Mouse (Mus musculus) left cerebral cortex, adult 2 months (tissue): ENCODE data around the gene Ksr2. TPM values are rescaled to one million over a fixed set of nuclear protein-coding genes. Genes with fewer than 3 reads are reported as not detected.
"Not testable (repeated sequence)": the region's sequence is repeated elsewhere in the genome, so short reads cannot be mapped to it uniquely, and the experiment has no call there.

Experiments
- DNase-seq, 2 experiments: peaks; one replicate each; pipeline ENCODE4 v3.0.0; 2021 to 2022; ENCODE audit warnings: low spot score in 2 of 2, mixed read lengths in 1 of 2; ENCODE audit errors: extremely low spot score in 1 of 2
- H3K27ac ChIP-seq: fragments of 200-600 bp; 2 replicates; pipeline ENCODE4 v1.8.1; 2022
- H3K4me3 ChIP-seq: fragments of 200-600 bp; 2 replicates; pipeline ENCODE4 v1.8.1; 2022
- CTCF ChIP-seq: fragments of 200-600 bp; IDR thresholded peaks from 2 replicates; pipeline ENCODE4 v1.8.1; 2022; ENCODE audit warnings: antibody characterized with exemption, mild to moderate bottlenecking, moderate library complexity
- intact Hi-C: fragments of 180-260 bp; cut with DNase I; formaldehyde crosslinking; loops from one replicate; pipeline ENCODE4 v1.15.1; 2025
- long read RNA-seq, 2 experiments: library from polyadenylated mRNA; stranded (forward); transcript quantifications; one replicate each; pipeline ENCODE4 v2.0.0; 2021; ENCODE audit warnings: borderline mapping rate in 2 of 2
- total RNA-seq, 2 experiments: library from RNA; stranded (reverse); gene quantifications; 2 replicates each; pipeline ENCODE4 v1.2.3; 2021

The Ksr2 gene
- total RNA-seq: 10 to 100 TPM; 40.8 to 47.2 TPM
- long read RNA-seq, experiment 1, partial matches to known transcripts: 0 of 1 reads
- long read RNA-seq, experiment 1, other reads (novel, unspliced or antisense): 1 of 1 reads
- long read RNA-seq, experiment 2, partial matches to known transcripts: 0 of 1 reads
- long read RNA-seq, experiment 2, other reads (novel, unspliced or antisense): 1 of 1 reads

DNA sequence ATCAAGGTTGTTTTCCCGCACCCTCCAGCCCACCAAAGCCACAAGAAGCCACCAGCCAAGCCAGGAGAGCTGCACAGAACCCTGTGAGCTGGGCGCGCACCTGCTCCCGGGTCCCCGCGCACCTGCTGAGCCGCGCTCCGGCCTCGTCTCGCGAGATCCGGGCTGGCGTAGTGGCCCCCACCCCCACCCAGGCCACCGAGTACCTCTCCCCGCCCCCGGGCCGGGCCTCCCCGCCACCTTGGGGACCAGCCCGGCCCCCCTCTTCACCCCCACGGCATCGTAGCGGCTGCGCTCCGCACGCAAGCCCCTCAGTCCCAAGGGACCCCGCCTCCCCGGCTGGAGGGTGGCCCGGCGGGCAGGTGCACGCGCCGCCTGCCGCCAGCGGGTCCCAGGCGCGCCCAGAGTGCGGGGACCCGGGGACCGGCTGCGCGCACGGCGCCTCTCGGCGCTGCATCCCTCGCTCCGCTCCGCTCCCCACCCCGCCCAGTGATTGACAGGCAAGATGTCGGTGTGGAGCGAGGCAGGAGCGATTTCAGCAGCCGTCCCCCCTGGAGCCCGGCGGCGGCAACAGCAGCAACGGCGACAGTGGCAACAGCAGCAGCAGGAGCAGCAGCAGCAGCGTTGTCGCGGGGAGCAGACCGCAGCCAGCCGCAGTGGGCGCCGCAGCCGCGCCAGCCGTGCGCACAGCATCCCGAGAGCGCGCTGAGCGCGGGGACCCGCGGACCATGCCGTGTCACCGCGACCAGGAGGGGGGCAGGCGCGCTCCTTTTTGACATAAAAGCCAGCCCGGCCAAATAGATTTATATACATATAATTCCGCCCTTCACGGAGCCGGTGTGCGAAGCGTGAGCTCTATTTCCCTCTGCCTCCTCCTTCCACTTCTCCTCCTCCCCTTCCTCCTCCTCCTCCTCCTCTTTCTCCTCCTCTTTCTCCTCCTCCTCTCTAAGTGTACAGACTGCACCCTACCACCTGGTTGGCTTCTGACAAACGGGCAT lies at the start of gene Ksr2:
Ksr2 (plus strand) TSS at position 494 of the 995 bp plus-strand sequence.
- intact Hi-C loops: loop anchor here (1.0 kb wide), 2 partner anchors 57 to 79 kb away; partner anchors contain the start of gene Wsb2
- Histone ChIP-seq H3K4me3 (peak within 1 kb of the TSS; percentile 63), H3K27ac (peak within 1 kb of the TSS; percentile 95)
- DNase-seq: peak; percentile 72 to 83
- TF ChIP-seq CTCF: no peak; the same call in 1 of the 2 replicates

DNA sequence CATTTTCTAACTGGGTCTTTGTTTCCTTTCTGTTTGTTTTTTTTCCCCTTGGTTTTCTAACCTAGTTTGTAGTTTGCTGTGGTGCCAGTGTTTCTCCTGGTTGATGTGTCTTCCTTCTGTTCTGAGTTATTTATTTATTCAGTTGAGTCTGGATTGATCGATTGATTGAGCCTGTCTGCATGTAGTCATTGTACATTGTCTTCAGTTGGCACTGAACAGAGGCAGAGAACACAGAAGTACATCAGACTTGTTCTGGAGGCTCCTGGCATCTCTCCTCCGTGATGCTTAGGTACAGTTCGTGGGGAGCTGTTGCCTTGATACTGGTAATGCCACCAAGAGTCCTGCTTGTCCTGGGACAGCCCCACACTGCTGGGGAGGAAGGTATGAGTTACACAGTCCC lies 49.0 kb upstream of the Ksr2 start:
- Histone ChIP-seq H3K27ac (no peak overlapping the region), H3K4me3 (no peak overlapping the region)
- no peak for TF ChIP-seq CTCF
- intact Hi-C loops: no loop called here
- DNase-seq: no peak

DNA sequence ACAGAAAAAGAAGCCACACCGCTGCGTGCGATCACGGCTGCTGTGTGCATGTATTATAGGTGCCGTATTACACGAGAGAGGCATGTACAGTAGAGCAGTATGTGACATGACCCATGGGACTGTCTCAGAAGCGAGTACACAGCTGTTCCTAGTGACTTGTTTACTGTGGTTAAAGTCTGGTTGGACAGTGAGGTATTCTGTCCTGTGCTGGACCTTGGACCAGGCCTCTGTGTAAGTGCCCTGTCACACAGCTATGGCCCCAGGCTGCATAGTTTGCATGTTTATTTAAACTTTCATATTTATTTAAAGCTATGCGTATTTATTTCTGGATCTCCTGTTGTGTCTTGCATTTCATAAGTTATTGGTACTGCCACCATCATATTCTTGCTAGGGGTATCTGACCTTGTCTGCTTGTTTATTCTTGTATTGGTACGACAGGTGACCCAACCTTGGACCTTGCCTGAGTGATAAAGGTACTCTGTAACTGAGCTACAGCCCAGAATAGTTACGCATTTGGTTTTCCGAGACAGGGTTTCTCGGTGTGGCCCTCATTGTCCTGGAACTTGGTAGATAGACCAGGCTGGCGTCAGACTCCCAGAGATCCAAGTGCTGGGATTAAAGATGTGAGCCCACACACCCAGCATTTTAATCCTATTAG lies 47.8 kb upstream of the Ksr2 start:
- TF ChIP-seq CTCF: no peak
- Histone ChIP-seq H3K4me3 (no peak overlapping the region), H3K27ac (no peak overlapping the region)
- DNase-seq: no peak
- intact Hi-C loops: no loop called here

DNA sequence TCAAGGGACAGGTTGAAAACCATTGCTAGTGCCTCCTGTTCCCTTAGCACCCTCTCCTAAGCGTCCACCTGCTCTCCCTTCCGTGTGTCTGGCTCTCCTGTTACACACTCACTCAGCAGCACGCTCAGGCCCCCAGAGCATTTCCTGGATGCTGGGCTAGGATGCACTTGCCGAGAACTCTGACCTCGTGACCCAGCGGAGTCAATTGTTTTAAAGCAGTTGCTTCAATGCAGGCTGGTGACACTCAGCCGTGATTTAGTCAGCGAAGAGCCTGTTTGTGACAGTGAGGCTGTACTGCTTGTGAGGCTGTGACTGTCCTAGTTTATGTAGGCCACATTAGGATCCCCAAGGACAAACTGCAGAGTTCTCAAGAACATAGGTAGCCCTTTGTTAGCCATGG lies 46.6 kb upstream of the Ksr2 start:
- TF ChIP-seq CTCF: no peak
- Histone ChIP-seq H3K4me3 (no peak overlapping the region), H3K27ac (no peak overlapping the region)
- DNase-seq: no peak
- intact Hi-C loops: no loop called here

DNA sequence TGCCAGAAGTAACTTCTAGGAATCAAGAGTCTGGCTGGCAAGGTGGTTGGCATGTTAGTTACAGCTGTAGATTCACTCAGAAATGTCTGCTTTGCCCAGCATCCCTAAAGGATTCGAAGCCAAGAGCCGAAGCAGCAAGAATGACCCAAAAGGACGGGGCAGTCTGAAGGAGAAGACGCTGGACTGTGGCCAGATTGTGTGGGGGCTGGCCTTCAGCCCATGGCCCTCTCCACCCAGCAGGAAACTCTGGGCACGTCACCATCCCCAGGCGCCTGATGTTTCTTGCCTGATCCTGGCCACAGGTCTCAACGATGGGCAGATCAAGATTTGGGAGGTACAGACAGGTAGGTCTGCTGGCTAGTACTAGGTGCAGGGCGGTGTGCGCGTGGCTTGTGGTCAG lies 43.2 kb upstream of the Ksr2 start:
- intact Hi-C loops: no loop called here
- TF ChIP-seq CTCF: no peak
- Histone ChIP-seq H3K4me3 (no peak overlapping the region), H3K27ac (no peak overlapping the region)
- DNase-seq: no peak

DNA sequence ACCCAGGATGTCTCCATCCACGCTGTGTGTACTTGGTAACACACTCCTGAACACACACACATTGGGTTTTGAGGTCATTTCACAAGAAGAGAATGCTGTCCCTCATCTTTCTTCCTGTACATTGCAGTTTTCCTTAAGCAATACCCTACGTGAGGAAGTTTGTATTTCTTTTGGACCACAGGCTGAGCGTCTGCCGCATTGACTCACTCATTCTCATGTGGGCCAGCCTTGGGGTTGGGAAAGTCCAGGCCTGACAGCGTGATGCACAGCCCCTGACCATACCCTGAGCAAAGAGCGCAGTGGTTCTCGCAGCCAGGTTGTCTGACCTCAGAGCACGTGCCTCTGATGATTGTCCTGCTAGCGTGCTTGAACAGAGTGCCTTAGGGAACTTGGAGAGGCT lies 40.4 kb upstream of the Ksr2 start:
- Histone ChIP-seq H3K27ac (no peak overlapping the region), H3K4me3 (no peak overlapping the region)
- intact Hi-C loops: no loop called here
- TF ChIP-seq CTCF: no peak
- no peak for DNase-seq

DNA sequence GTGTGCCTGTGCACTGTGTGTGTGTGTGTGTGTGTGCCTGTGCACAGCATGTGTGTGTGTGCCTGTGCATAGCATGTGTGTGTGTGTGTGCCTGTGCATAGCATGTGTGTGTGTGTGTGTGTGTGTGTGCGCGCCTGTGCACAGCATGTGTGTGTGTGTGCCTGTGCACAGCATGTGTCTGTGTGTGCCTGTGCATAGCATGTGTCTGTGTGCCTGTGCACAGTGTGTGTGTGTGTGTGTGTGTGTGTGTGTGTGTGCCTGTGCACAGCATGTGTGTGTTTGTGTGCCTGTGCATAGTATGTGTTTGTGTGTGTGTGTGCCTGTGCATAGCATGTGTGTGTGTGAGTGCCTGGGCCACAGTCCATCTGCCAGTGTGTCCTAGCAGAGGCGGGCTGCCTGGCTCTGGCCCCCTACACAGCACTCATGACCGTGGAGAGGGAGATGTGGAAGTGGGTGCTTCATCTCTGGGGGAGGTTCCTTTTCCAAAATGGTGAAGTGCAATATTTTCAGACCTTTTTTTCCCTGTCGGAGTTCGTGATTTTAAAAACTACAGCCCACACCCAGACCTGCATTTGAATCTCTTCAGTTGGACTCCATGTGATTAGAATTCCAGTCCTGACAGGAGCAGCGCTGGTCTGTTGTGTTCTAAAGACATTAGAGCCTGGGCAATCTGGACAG lies 39.3 kb upstream of the Ksr2 start:
- Histone ChIP-seq H3K4me3 (no peak overlapping the region), H3K27ac (peak overlapping the region; percentile 83)
- no peak for TF ChIP-seq CTCF
- intact Hi-C loops: no loop called here
- peak in 1 of 2 experiments; percentile 39 for DNase-seq

DNA sequence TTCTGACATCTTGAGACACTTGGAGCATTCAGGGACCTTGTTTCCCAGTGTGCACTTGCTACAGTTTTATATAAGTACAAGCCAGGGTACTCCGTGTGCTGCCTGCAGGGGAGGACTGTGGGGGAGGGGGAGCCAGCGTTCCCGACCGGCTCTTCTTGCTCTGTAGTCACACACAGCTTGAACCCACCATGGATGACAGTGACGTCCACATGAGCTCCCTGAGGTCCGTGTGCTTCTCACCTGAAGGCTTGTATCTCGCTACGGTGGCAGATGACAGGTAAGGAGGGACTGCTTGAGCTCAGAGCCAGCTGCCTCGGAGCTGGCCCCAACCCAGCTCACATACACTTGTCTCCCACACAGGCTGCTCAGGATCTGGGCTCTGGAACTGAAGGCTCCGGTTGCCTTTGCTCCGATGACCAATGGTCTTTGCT lies 37.5 kb upstream of the Ksr2 start:
- no peak for TF ChIP-seq CTCF
- no peak overlapping the region for H3K4me3 ChIP-seq
- peak overlapping the region; percentile 83 for H3K27ac ChIP-seq
- peak; percentile 53 to 56 for DNase-seq
- intact Hi-C loops: no loop called here

DNA sequence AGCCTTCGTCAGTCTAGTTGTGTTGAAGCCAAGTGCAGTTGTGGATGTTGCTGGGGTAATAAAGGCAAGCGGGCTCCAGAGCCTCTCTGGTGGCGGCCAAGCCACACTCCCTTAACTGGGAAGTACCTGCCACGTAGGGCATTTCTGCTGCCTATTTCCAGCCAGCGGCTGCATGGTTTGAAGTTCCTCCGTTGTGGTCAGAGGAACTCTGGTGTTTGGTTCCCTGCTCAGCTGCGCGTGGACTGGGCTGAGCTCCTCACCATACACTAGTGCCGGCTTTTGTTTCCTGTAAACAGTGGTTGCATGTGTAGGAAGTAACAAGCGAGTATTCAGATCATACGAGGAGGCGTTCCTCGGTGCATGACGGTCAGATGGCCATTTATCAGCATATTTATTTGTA lies 36.1 kb upstream of the Ksr2 start:
- DNase-seq, H3K4me3 ChIP-seq, intact Hi-C loops, H3K27ac ChIP-seq: not testable (repeated sequence)

DNA sequence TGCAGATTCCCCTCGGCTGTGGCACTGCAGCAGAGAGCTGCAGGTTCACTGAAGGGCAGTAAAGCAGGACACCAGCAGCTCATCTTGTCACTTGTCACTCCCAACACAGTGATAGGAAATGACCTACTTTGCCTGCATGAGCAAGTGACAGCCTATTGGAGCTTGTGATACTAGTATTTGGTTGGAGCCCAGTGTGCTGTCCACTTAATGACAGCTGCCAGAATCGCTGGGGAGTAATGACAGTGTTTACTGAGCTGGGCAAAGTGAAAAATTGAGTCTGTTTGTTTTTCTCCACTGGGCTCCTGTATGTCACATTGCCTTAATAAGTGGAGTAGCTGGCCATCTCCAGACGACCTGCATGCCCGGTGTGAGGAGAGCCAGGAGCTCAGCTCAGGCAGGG lies 33.6 kb upstream of the Ksr2 start:
- intact Hi-C loops: loop anchor here (10.0 kb wide), 1 partner anchor 115 kb away; no protein-coding TSS in a partner anchor
- DNase-seq: no peak
- no peak overlapping the region for H3K4me3 ChIP-seq
- no peak overlapping the region for H3K27ac ChIP-seq
- TF ChIP-seq CTCF: no peak

DNA sequence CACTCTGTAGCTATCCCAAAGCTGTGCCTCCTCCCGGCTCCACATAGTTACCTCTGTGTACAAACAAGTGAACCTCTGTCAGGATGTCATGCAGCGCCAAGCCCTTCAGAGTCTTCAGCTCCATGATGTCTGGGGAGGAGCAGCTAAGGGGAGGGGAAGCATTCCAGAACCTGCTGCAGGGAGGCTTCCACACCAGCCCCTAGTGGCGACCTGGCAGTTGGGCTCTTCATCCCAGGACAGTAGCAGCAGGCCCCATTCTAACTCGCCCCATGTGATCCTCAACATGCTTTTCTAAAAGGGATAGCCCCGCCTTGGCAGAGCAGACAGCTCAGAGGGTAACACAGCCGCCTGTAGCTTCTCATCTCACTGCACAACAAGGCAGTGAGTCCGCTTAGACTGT lies 32.0 kb upstream of the Ksr2 start:
- H3K27ac ChIP-seq: no peak overlapping the region
- no peak overlapping the region for H3K4me3 ChIP-seq
- no peak for DNase-seq
- intact Hi-C loops: loop anchor here (10.0 kb wide), 1 partner anchor 113 kb away; no protein-coding TSS in a partner anchor
- no peak; the same call in 1 of the 2 replicates for TF ChIP-seq CTCF
